Mouse (Mus musculus): Measurements from ENCODE around the gene Cdk2.
A peak's percentile ranks its signal among the peaks of the same experiment; 100 is the strongest.
"Not testable (repeated sequence)": the region's sequence is repeated elsewhere in the genome, so short reads cannot be mapped to it uniquely, and the experiment has no call there.

Cdk2 gene

DNA sequence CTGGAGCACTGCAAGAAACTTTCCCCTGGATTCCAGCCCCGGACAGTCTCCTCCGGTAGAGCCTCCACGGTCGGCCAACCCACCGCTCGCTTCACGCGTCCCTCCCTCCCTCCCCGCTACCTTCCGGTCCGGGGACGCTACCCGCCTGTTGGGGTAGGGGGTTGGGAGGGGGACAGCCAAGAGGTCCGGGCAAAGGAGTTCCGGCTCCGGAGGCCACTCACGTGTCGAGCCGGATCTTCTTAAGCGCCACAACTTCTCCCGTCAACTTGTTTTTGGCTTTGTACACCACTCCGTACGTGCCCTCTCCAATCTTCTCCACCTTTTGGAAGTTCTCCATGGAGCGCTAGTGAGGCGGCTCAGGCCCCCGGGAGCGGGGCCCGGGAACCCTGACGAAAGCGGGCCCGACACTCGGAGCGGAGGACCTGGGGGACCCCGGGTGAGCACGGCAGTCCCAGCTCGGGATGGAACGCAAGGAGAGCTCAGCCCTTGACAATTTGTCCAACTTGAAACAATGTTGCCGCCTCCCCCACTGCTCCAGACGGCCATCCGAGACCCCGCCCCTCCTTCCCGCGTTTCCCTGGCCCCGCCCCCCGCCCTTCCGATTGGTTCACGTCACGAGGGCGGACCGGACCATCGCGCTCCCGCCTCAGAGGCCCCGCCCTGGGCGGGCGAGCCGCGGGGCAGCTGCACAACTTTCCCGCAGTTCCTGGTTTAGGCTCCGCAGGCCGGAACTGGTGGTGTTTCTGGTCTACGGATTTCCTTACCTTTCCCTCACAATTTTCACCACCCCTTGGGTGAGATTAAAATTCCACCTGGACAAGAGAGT is at the start of gene Cdk2:
TSS of gene Cdk2 (minus strand) at position 541 of the 826 bp plus-strand sequence.
- DNase-seq, result peak; percentile 84

DNA sequence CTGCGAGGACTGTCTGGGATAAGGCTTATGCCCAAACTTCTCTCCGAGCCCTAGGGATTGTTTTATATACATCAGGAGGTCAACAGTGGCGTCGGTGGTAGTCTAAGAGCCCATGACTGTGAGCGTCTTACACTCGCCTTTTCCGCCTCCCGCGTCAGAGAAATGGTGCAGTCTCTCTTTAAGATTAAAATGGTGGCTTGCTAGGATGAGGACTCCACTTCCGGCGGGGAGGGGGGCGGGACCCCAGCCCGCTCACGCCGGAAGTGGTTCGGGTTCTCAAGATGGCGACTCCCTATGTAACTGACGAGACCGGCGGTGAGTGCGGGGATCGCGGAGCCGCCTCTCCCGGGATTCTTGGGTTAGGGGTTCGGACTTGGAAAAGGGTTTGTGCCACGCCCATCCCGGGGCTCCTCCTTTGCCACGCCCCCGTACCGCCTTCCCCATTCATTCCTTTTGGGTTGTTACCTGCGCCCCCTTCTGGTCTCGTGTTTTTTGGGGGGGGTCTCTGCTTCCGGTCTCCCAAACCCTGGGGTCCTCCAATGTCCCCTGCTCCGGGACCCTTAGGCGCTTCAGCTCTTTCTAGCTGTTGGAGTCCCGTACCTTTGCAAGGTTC is 43.5 kb upstream of the Cdk2 start:
- peak; percentile 78 for DNase-seq

DNA sequence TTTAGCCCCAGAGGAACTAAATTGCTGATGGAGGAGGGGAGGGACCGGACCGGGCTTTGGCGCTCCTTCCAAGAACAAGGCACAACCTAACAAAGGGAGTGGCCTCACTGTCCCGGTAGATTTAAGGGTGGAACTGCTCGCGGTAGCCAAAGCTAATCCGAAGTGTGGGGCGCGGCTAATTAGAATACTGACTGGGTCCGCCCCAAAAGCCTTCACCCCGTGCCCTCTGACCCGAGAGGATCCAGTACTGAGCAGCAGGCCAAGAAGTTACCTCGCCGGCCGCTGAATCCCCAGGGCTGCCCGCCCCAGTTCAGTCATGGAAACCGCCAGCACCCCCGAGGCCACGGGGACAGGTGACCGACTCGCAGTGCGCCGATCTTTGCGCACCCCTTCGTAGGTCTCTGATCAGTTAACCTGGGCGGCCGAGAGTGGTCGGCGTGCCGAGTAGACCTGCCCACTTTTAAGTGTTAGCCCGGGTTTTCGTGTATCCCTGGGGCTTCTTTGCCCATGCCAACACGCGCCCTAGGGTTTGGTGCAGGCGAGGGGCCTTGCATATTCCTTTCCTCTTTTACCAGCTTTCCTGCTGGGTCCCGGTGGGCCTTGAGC is 42.9 kb upstream of the Cdk2 start, which contains the start of gene Pym1:
TSS of gene Pym1 (plus strand) at position 244 of the 606 bp plus-strand sequence.
- no peak for DNase-seq

DNA sequence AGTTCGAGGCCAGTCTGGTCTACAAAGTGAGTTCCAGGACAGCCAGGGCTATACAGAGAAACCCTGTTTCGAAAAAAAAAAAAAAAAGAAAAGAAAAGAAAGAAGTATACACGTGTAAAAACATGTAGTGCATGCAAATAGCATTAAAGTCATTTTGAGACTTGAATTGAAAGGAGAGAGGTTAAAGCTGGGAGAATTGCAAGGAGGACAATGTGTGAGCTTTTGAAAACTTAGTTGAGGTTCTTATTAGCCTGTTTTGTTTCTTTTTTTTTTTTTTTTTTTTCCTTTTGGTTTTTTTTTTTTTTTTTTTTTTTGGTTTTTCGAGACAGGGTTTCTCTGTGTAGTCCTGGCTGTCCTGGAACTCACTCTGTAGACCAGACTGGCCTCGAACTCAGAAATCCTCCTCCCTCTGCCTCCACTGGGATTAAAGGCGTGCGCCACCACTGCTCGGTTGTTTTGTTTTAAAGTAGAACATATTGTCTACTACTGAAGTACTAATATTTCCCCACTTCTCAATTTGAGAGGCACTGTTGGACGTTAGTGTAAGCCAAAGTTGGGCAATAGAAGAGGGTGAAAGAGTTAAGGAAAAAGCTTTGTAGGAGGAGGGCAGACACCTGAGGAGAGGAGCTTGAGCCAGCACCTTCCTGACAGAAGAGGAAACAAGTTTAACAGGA is 42.3 kb upstream of the Cdk2 start:
- DNase-seq, result no peak

DNA sequence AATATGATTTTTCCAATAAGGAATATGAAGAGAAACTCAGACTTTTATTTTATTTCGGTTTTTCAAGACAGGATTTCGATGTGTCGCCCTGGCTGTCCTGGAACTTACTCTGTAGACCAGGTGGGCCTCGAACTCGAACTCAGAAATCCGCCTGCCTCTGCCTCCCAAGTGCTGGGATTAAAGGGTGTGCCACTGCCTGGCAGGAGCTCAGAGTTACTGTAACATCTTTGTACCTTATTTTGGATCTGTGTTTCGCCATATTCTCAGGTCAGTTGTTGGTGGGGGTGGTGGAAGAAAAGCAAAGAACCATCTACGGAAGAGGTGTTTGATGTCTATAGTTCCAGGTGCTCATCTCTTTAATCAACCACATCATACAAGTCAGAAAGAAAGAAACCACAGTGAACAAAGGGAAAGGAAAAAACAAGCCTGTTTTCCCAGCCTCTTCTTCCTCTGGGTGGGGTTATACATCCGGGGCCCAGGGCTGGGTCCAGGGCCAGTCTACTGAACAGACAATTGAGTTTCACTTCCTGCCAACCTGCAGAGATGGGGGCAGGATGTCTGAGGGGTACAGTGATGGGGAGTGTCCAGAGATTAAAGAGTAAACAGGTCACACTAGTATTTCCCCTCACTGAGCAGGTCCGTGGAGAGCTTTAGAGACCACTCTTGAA is 41.2 kb upstream of the Cdk2 start:
- no peak for DNase-seq

DNA sequence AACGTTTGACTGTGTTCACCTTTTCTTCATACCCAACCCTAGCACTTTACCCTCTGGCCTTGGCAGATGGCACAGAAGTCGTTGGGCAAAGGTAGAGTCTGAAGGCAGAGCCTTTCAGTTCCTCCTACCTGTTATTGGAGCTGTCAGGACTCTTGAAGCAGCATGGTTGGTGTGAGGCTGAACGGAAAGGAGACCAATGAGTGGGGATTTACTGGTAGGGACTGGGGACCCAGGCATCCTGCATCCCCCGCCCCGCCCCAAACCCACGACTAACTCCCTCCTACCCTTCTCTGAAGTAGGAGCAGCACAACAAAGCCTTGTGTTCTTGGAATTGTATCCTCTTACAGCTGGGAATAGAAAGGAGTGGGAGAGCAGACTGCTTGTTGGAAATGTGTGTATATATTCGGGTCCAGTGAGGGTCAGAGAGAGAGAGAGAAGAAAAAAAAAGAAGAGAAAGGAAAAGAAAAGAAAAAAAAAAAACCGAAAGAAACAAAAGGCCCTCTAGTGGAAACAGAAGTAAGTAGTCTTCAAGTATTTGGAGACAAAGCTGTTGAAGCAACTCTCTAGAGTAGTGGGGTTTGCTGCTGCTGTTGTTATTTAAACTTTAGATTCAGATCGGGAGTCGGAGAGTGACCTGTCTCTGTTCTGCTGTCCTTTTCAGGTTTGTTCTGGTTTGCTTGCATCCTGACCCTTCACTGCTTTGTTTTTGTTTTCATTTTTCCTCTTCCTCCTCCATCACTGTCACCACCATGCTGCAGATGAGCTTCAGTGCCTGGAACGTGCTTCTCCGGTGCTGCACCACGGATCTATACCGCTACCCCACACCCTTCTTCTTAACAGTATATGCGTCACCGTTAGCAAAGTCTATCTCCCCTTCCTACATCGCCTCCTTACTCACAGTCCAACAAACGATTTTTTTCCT is 40.1 kb upstream of the Cdk2 start, which contains the start of gene Dgka:
TSS of gene Dgka (minus strand) at position 176 of the 922 bp plus-strand sequence.
- DNase-seq, result no peak

DNA sequence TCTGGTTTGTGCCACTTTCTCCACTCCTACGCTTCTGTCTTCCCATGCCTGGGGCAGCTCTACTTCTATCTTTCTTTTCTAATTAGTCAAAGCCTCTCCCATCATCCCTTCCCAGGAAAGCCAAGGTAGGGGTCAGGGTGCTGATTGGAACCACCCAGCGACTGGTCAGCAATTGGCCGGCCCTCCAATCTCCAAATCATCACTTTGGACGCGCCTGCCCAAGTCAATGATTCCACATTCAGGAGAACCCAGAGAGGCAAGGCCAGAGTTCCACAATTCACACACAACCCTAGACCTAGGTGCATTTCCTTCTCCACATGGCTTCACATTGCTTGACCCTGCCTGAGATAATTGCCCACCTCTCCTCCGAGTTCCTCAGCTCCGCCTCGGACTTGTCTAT is 39.4 kb upstream of the Cdk2 start:
- DNase-seq, result no peak

DNA sequence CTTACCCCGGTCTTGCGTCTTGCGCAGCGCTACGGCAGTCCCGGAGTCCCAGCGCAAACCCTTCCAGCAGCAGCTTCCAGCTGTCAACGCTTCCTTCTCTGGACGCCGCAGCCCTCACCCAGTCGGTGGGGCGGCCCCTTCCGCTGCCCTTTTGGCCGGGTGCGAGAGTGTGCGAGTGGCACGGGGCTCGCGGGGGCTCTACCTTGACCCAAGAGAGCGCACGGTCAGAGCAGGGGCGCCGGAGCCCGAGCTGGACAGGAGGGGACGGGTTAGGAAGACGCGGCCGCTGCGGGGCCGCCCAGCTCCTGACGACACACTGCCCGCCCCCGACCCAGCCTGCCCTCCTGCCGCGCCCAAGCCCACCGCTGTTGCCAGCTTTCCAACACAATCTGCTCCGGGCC is 39.0 kb upstream of the Cdk2 start:
- DNase-seq, result peak; percentile 41

DNA sequence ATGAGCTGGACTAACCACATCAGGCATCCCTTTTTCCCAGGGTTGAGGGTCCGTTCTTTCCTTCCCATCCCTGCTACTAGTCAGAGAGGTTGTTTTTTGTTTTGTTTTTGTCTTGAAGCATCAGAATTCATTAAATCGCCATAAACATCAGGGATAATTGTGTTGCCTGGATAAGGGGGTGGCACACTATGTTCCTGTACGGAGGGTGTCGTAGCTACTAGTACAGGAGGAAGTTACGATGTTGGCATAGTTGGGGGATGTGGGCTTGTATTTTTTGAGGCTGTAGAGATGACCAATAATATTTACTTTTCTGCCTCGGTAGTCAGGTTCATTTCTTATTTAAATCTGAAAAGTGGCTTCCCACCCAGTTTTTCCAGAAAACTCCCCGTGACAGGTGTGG is 38.4 kb upstream of the Cdk2 start:
- no peak for DNase-seq

DNA sequence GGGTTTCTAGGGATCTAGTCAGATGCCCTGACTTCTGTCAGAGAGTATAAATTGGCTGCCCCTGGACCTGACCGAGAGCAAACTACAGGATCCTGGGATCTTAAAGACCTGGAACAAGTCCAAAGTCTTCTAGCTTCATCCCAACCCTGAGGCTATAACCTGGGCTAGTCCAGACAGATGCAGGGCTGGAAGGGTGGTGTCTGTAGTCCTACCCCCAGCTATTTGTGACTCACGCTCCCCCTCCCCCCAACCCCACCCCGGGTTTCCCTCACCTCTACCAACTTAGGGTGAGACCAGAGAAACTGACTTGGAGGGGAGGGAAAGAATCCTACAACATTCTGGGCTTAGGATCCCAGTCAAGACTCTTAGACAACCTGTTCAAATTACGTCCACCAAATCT is 37.8 kb upstream of the Cdk2 start:
- DNase-seq, result no peak

DNA sequence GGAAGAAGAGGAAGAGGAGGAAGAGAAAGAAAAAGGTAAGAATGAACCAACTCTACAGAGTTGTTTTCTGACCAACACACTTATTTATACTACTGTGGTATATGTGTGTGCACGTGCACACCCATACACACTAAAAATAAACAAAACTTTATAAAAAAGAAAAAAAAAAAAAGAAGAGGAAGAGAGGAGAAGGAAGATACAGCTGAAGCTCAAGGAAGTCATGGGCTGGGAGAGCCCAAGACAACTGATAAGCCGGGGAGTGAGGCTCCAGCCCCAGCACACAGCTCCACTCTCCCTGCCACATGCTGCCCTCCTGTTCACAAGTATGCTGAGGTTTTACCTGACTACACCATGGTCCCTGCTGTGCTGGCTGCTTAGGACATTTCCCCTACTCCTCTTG is 35.5 kb upstream of the Cdk2 start:
- no peak for DNase-seq

DNA sequence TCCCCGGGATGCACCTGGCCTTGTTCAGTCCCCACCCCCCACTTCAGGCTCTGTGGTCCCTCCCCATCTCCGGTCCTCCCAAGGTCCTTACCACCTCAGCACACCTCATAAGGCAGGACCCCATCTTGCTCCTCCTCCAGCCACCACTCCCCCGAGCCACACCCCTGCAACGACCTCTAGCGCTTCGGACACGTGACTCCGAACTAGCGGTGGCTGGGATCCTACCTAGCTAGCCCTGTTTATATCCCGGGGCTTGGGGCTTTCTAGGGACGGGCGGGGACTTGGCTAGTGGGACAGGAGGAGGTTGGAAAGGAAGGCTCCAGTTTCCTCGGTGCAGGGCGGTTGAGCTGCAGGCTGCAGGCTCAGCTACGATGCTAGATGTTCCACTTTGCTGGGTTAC is 32.6 kb upstream of the Cdk2 start:
- peak; percentile 10 for DNase-seq

DNA sequence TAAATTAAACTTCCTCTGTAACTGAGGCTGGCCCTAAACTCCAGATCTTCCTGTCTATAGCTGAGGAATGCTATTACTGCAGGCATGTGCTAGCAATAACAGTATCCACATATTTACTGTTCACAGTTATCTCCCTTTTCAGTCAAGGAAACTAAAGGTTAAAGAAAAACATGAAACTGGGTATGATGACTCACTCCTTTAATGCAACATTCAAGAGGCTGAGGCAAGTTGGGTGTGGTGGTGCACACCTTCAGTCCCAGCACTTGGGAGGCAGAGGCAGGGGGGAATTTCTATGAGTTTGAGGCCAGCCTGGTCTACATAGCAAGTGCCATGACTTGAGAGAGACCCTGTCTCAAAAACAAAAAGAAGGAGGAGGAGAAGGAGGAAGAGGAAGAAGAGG is 27.2 kb upstream of the Cdk2 start:
- no peak for DNase-seq

DNA sequence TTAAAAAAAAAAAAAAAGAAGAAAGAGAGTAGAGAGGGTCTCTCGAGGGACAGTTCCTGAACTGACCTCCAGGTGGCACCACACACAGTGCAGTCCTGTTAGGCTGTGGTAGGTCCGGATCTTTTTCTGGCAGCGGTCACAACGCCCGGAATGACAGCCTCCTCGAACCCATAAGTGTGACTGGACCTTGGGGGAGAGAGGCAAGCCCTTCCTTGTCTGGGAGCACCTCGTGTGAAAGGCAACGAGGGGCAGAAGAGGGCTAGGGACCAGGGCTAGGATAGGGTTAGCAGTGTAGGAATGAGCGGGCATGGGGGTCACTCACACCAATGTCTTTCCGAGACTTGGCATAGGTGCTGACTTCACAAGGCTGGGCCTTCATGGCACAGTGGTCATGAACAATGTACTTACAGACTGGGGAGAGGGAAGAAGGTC is 26.2 kb upstream of the Cdk2 start:
- DNase-seq, result peak; percentile 31

DNA sequence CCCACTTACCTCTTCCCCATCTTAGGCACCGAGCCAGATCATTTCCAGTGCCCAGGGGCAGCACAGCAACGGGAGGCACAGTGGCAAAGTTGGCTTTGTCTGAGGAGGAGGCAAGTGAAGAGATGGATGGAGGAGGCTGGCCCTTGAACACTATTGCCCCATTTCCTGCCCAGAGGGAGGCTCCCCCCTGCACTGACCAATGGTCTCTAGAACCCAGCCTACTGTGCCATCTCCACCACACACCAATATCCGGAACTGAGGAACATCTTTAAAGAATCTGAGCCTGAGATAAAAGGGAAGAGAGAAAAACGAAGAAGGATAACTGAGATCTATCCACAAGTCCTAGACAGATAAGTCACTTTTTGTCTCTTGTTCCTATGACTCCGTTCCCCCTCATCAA is 23.2 kb upstream of the Cdk2 start:
- no peak for DNase-seq

DNA sequence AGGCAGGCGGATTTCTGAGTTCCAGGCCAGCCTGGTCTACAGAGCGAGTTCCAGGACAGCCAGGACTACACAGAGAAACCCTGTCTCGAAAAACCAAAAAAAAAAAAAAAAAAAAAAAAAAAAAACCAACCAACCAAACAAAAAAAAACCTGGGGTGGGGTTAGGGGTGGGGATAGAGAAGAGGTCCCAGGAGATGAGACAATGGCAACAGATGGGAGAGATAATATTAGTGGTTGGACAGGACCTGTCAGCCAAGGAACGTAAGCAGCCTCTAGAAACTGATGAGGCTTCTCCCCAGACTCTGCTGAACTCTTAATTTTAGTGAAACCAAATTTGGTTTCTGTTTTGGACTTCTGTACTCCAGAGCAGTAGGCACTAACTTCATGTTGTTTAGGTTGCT is 20.6 kb upstream of the Cdk2 start:
- not testable (repeated sequence) for DNase-seq

DNA sequence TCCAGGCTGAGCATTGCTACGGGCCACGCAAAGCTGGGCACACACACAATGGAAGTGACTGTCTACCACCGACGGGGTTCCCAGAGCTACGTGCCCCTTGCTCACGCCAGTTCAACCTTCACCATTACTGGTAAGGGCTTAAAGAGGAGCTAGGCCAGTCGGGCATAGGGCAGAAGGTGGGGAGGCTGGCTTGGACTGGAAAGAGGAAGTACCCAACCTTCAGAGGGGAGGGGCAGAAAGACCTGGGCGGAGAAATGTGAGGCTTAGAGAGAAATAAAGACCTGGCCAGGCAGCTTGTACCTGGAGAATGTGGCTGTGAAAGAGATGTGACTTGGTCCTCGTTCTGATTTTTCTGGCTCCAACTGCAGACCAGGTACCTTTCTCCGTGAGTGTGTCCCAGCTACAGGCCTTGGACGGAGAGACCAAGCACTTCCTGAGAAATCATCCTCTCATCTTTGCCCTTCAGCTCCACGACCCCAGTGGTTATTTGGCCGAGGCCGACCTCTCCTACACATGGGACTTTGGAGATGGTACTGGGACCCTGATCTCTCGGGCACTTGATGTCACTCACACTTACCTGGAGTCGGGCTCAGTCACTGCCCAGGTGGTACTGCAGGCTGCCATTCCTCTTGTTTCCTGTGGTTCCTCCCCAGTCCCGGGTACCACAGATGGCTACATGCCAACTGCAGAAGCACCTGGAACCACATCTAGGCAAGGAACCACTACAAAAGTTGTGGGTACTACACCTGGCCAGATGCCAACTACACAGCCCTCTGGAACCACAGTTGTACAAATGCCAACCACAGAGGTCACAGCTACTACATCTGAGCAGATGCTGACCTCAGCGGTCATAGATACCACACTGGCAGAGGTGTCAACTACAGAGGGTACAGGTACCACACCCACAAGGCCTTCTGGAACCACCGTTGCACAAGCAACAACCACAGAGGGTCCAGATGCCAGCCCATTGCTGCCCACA is 11.0 kb upstream of the Cdk2 start:
- no peak for DNase-seq

DNA sequence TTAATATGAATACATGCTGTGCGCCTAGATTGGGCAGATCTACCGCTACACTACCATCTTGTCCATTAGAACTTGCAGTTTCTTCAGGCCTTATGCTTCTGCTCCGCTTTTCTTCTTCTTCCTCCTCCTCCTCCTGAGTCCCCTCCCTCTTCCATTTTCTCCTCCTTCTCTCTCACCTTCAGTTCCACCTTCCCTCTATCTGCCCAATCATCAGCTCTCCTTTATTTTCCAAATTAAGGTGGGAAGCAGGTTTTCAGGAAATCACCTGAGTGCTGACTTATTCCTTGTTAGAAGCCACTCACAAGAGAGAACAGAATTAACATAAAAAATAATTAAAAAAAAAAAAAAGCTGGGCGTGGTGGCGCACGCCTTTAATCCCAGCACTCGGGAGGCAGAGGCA is 6.5 kb upstream of the Cdk2 start:
- not testable (repeated sequence) for DNase-seq

DNA sequence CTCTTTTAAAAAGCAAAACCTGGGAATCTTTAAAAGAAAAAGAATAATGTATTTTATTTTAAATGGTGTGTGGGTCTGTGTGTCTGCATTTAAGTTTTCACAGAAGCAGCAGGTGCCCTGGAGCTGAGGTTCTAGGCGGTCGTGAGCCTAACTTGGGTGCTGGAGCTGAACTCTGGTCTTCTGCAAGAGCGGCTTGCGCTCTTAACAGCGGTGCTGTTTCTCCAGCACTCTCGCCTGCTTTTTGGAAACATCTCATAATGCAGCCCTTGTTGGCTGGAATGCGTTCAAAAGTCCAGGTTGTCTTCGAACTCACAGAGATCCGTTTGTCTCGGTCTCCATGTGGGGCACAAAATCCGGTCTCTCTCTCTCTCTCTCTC is 474 bp upstream of the Cdk2 start:
- no peak for DNase-seq

DNA sequence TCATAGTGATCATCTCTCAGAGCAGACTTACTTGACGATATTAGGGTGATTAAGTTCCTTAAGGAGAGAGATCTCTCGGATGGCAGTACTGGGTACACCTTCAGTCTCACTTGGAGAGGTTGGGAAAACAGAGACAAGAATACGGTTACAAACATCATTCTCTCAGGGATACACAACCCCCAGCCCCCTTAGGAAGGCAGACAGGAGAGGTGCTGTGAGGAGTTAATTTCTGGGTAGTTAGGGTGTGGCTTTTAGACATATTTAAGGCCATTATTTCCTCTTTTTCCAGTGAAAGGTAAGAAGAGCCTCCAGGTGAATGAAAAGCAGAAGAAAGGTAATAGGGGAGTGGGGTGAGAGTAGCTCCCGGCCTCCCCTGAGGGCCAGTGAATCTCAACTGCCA is 936 bp downstream of the Cdk2 start, which contains the start of gene Pmel:
TSS of gene Pmel (plus strand) at position 301 of the 400 bp plus-strand sequence.
- DNase-seq, result no peak

Data from right cerebral cortex, postnatal 25 days (tissue).